Mouse (Mus musculus): ENCODE data around the gene Ddx58. TPM values are rescaled to one million over a fixed set of nuclear protein-coding genes. Genes with fewer than 3 reads are reported as not detected.

Gene Ddx58
- polyA plus RNA-seq, 1 experiment from 2014 or later = 9.3 TPM

GRCm38 (mm10) chr4:40156582-40157499, 82.8 kb downstream of the Ddx58 start:
- Histone ChIP-seq H3K4me1 (ENCODE audit: insufficient read depth) (peaks cover 33% of the 10 kb centered on the region), H3K9me3 (ENCODE audit: low read length) (no peaks in the 10 kb centered on the region), H3K36me3 (replicated peaks; ENCODE audit: insufficient read depth, low read length) (0 out of 2 replicates have a peak, but pooled peaks cover 4% of the 10 kb centered on the region), H3K27ac (ENCODE audit: low read depth) (peak overlapping the region; percentile 87), H3K9ac (replicated peaks) (peak overlapping the region; percentile 47; the same call in 1 of the 2 replicates), H3K4me2 (ENCODE audit: low read depth, low read length) (peak overlapping the region; percentile 34), H3K27me3 (ENCODE audit: insufficient read depth, low read length) (no peaks in the 10 kb centered on the region), H3K4me3 (ENCODE audit: low read depth, low read length) (no peak overlapping the region)
- WGBS (ENCODE audit: insufficient replicate concordance) = 58% methylated on average over 18 of the region's 18 CpGs
- TF ChIP-seq EP300 (IDR thresholded peaks at IDR 0.05; ENCODE audit: low read depth) (no peak), CTCF (IDR thresholded peaks at IDR 0.05; ENCODE audit: low read depth) (no peak)
- ATAC-seq = peak; percentile 10; the same call in 1 of the 2 replicates
- DNase-seq = peak; percentile 24

GRCm38 (mm10) chr4:40156153-40156552, 83.5 kb downstream of the Ddx58 start:
- Histone ChIP-seq H3K4me1 (ENCODE audit: insufficient read depth) (peaks cover 33% of the 10 kb centered on the region), H3K9ac (replicated peaks) (no peak overlapping the region), H3K36me3 (replicated peaks; ENCODE audit: insufficient read depth, low read length) (0 out of 2 replicates have a peak, but pooled peaks cover 3% of the 10 kb centered on the region), H3K4me3 (ENCODE audit: low read depth, low read length) (no peak overlapping the region), H3K9me3 (ENCODE audit: low read length) (no peaks in the 10 kb centered on the region), H3K27ac (ENCODE audit: low read depth) (peak overlapping the region; percentile 87), H3K4me2 (ENCODE audit: low read depth, low read length) (peak overlapping the region; percentile 34; the same call in 1 of the 2 replicates), H3K27me3 (ENCODE audit: insufficient read depth, low read length) (no peaks in the 10 kb centered on the region)
- 38% methylated on average over 2 of the region's 2 CpGs for WGBS (ENCODE audit: insufficient replicate concordance)
- DNase-seq = peak; percentile 73
- peak; percentile 70 for ATAC-seq
- no peak for TF ChIP-seq CTCF (IDR thresholded peaks at IDR 0.05; ENCODE audit: low read depth)
- peak; percentile 72 for TF ChIP-seq EP300 (IDR thresholded peaks at IDR 0.05; ENCODE audit: low read depth)

GRCm38 (mm10) chr4:40155467-40155999, 84.1 kb downstream of the Ddx58 start:
- Histone ChIP-seq H3K4me2 (ENCODE audit: low read depth, low read length) (no peak overlapping the region), H3K36me3 (replicated peaks; ENCODE audit: insufficient read depth, low read length) (no peaks in the 10 kb centered on the region), H3K27ac (ENCODE audit: low read depth) (peak overlapping the region; percentile 87), H3K9me3 (ENCODE audit: low read length) (no peaks in the 10 kb centered on the region), H3K27me3 (ENCODE audit: insufficient read depth, low read length) (no peaks in the 10 kb centered on the region), H3K4me3 (ENCODE audit: low read depth, low read length) (no peak overlapping the region), H3K9ac (replicated peaks) (no peak overlapping the region), H3K4me1 (ENCODE audit: insufficient read depth) (peaks cover 33% of the 10 kb centered on the region)
- 53% methylated on average over 13 of the region's 13 CpGs for WGBS (ENCODE audit: insufficient replicate concordance)
- TF ChIP-seq EP300 (IDR thresholded peaks at IDR 0.05; ENCODE audit: low read depth) (peak; percentile 68; the same call in 1 of the 2 replicates), CTCF (IDR thresholded peaks at IDR 0.05; ENCODE audit: low read depth) (no peak)
- DNase-seq (peak; percentile 44), ATAC-seq (peak; percentile 90)

- no peak for ATAC-seq
- Histone ChIP-seq H3K4me1 (ENCODE audit: insufficient read depth) (peaks cover 33% of the 10 kb centered on the region), H3K9ac (replicated peaks) (no peak overlapping the region), H3K9me3 (ENCODE audit: low read length) (no peaks in the 10 kb centered on the region), H3K27me3 (ENCODE audit: insufficient read depth, low read length) (no peaks in the 10 kb centered on the region), H3K4me2 (ENCODE audit: low read depth, low read length) (no peak overlapping the region), H3K27ac (ENCODE audit: low read depth) (peak overlapping the region; percentile 87), H3K4me3 (ENCODE audit: low read depth, low read length) (no peak overlapping the region), H3K36me3 (replicated peaks; ENCODE audit: insufficient read depth, low read length) (no peaks in the 10 kb centered on the region)
- DNase-seq = no peak
- 88% methylated on average over 4 of the region's 4 CpGs for WGBS (ENCODE audit: insufficient replicate concordance)
- TF ChIP-seq EP300 (IDR thresholded peaks at IDR 0.05; ENCODE audit: low read depth) (no peak), CTCF (IDR thresholded peaks at IDR 0.05; ENCODE audit: low read depth) (no peak)
Observed at GRCm38 (mm10) chr4:40154751-40155150, 84.9 kb downstream of the Ddx58 start.

Other genes with a start within 250 kb of the Ddx58 start
- gene Aco1, start 96.7 kb downstream of the Ddx58 start, polyA plus RNA-seq (2015; fragmentation: Nextera tagmentation; extraction: Ambion mirVana) = 40.1 and 41.1 TPM in 2 replicates
- gene Smim27, start 29.8 kb upstream of the Ddx58 start, polyA plus RNA-seq (2015; fragmentation: Nextera tagmentation; extraction: Ambion mirVana) = 35.8 and 39.2 TPM in 2 replicates
- gene Topors, start 30.0 kb upstream of the Ddx58 start, polyA plus RNA-seq (2015; fragmentation: Nextera tagmentation; extraction: Ambion mirVana) = 10.4 and 12.0 TPM in 2 replicates
- 294 and 307 TPM in 2 replicates for gene Ndufb6, start 39.6 kb upstream of the Ddx58 start, polyA plus RNA-seq (2015; fragmentation: Nextera tagmentation; extraction: Ambion mirVana)
- gene Tmem215, start 232.4 kb upstream of the Ddx58 start, polyA plus RNA-seq (2015; fragmentation: Nextera tagmentation; extraction: Ambion mirVana) = 0.07 TPM in 2 replicates